Mouse (Mus musculus) hindlimb bud, embryonic 11.5 days (tissue): ENCODE data around the gene Fuca1.

Source experiments
- DNase-seq: peaks from one replicate; pipeline ENCODE4 v3.0.0-alpha.2; 2012; ENCODE audit warnings: low read depth, low spot score; ENCODE audit errors: extremely low spot score

The Fuca1 gene

DNA sequence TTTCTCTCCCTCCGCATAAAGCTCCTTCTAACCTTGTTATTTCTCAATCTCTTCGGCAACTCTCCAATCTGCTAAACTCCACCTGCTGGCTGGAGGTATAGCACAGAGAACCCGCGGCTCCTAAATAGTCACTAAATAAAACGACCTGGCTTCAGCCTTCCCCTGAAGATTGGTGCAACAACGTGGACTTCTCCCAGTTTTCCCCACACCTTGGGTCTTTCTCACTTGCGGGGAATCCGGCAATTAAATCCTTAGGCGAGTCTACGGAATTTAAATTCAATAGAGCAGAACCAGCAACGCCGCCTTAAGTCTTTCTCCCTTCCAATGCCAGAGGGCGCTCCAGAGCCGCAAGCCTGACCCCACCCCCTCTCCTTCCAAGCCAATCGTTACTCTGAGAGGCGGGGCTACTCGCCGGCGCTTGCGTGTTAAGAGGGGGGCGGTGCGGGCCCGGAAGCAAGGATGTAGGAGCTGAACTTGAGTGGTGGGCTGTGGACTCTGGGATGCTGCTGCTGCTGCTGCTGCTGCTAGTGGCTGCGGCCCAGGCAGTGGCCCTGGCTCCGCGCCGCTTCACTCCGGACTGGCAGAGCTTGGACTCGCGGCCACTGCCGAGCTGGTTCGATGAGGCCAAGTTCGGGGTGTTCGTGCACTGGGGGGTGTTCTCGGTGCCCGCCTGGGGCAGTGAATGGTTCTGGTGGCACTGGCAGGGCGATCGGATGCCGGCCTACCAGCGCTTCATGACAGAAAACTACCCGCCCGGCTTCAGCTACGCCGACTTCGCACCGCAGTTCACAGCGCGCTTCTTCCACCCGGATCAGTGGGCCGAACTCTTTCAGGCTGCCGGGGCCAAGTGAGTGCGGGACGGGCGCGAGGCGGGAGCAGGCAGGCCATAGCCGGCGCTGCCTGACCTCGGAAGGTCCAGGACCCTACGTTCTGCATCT, at the start of gene Fuca1:
Fuca1 (plus strand) TSS at position 432 of the 938 bp plus-strand sequence.
- DNase-seq: peak; percentile 83

GRCm38 (mm10) chr4:135872015-135872414, 48.5 kb upstream of the Fuca1 start:
- DNase-seq: no peak

DNA sequence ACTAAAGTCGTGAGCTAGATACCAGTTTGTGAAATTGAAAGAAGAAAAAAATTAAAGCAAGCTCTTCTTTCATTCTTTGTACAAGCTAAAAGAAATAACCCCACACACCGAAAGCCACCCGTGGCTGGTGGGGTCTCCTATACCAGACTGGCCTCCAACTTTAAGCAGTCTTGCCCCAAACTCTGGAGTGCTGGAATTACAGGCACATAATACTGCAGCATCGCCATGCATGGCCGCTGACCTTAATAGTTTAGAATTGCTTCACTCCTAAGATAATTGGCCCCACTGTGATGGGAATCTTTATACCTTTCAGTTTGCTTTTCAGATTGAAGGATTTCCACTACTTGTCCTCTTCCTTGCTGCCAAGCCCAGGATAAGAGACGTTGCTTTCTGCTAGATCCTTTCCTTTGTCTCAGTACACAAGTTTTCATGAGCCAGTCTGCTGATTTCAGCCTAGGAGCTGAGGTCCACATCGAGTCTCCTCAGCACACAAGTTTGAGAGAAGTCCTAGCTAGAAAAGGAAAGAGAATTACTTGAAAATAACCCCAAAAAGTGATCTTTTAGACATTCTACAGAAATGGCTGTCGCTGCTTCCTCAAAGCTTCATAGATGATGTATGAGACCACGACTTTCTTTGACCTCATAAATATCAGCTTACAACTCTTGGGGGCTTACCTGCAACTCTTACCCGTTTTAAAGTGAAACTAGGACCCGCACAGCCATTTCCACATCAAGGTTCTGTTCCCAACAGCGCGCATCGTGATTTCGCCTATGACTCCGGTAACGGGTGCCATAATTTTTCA, 47.7 kb upstream of the Fuca1 start:
- DNase-seq: no peak

DNA sequence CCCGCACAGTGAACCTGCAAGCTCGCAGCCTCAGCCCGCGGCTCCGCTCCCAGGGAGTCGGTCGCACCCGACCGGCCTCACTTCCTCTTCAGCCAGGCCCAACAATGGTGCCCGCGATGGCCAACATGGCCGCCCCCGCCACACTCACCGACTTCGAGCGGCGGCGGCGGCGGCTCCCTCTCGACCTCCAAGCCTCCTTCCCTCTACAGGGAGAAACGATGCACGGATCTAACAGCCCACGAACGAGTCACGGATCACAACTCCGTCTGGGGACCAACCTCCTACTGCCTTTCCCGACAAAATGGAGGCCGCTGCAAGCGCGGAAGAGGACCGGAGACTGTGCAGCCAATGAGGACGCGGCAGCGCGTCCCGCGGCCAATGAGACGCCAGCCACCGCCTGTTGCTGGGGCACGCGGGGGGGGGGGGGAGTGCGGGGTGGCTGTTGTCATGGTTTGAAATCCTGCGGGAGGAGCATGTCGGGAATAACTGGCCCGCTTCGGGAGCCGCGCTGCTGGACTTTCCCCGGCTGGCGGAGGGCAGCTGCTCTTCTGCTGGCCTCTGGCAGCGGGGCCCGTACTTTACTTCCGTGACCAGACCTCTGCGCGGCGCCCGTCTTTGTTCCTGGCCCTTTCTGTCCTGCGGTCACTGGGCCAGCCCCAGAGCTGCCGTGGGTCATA, 46.9 kb upstream of the Fuca1 start, which contains the start of gene Pnrc2:
Pnrc2 (minus strand) TSS at position 325 of the 677 bp plus-strand sequence.
- no peak for DNase-seq

DNA sequence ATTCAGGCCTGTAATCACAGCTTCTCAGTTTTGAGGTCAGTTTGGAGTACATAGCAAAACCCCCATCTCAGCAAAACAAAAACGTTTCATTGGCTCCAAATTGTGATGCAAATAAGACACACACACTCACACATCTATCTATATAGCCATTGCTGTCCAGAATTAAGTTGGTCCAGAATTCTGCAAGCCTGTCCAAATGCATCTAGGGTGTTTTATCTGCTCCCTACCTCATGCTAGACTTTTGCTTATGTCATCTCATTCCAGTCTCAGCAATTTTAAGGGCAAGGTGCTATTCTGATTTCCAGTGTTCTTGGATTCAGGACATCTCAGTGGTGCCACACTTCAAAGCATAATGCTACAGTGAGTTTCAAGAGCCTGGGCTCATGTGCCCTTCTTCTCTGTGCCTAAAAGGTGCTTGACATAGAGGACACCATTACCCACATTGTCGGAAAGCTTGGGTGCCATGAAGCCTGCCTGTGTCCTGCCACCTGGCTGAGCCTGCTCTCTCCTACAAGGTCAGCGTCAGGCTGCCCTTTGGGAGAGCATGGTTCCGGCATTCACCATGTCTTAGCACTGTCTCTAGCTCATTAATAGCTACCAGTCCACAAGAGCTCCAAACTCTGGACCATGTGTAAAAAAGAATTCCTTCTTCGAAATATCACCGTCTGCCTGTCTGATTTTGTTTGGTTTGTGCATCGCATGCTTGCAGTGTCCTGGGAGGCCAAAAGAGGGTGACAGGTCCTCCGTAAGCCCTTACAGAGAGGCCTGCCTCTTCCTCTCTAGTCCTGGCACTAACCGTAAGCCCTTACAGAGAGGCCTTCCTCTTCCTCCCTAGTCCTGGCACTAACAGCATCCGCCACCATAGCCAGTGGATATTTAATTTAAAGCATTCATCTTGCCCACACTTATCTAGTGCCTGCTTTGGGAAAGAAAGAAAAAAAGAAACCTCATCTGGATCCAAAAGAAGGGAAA, 45.7 kb upstream of the Fuca1 start:
- no peak for DNase-seq

DNA sequence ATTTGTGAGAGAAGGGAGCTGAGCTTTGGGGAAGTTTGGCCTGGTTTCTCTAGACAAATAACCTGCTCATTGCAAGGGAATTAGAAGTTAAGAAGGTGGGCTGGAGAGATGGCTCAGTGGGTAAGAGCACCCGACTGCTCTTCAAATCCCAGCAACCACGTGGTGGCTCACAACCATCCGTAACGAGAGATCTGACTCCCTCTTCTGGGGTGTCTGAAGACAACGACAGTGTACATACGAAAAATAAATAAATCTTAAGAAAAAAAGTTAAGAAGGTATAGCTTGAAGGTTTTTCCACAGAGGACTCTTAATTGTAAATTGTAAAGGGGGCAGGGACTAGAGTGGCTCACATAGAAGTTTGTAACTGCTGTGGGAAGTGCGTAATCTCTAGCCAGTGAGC, 45.0 kb upstream of the Fuca1 start:
- DNase-seq: no peak

DNA sequence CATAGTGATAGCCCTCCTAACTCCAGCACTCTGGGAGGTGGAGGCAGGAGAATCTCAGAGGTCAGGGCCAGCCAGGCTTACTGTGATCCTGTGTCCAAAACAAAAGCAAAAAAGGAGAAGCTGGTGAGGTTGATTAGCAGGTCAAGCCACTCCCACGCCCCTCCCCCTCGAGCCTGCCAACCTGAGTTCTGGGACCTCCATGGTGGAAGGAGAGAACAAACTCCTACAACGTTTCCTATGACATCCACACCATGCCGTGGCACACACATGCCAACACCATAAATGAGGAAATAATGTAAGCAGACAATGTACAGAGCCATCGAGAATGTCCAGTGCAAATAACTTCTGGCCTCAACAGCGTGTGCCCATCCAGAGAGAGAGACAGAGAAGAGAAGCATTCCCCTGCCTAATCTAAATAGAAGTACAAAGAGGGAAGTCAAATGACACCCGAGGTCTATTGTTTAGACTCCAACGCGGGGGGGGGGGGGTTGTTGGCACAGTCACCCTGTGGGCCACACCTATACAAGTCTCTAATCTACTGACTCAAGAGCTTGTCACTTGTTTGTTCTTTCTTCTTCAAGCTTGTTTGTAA, 44.4 kb upstream of the Fuca1 start:
- DNase-seq: no peak

DNA sequence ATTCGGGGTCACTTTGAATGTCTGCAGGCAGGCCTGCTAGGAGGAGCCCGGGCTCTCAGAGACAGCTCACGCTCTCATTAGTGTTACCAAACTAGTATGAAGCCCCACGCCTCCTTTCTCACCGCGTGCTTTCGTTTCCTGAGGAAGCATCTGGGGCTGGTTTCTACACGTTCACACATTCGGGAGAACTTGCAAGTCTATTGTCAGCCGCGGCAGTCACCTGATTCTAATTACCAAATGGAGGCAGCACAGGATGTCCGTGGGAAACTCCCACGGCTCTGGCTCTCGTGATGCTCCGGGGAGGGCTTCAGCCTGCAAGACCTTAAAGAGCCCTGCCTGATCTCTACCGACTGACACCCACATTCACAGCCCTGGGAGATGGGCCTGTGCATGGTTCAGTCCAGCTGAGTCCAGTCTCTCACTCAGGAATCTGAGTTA, 43.9 kb upstream of the Fuca1 start:
- DNase-seq: no peak

DNA sequence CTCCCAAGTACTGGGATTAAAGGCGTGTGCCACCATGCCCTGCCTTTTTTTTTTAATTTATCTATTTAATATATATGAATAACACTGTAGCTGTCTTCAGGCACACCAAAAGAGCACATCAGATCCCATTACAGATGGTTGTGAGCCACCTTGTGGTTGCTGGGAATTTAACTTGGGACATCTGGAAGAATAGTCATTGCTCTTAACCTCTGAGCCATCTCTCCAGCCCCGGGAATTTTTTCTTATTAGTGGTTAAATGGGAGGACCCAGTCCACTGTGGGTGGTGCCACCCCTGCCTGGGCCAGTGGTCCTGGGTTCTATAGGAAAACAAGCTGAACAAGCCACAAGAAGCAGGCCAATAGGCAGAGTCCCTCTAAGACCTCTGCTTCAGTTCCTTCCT, 42.8 kb upstream of the Fuca1 start:
- DNase-seq: no peak

- DNase-seq: no peak
These were observed 41.5 kb upstream of the Fuca1 start for GRCm38 (mm10) chr4:135879021-135879420.

DNA sequence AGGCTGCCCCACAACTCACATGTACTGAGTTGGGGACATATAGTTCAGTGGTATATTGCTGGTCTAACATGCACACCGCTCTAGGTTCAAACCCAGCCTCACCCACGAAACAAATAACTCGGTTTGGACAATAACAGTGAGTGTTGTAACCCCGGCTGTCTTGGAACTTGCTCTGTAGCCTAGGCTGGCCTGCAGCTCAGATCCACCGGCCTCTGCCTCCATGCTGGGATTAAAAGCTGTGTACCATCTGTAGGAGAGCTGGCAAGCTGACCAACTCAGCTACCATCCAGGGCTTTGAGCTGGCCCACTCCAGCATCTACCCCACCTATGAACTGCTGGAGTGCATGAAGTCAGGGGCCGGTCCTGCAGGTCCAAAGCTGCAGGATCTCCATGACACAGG, 40.5 kb upstream of the Fuca1 start:
- no peak for DNase-seq

DNA sequence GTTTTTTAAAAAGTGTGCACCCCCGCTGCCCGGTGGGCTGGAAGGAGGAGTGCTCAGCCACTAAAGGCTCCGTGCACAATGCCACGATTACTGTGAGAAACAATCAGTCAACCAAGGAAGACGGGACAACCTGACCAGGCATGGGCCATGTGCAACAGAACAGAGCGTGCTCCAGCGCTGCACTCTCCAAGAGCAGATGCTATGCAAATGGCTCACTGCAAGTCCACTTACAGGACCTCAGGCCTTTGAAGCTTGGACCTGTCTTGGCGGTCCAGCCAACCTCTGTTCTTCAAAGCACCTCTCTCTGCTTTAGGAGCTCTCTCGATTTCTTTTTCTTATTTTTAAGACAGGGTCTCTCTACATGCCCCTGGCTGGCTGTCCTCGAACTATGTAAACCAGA, 40.0 kb upstream of the Fuca1 start:
- DNase-seq: no peak

- no peak for DNase-seq
These were observed 38.5 kb upstream of the Fuca1 start for GRCm38 (mm10) chr4:135882023-135882422.

- DNase-seq: no peak
These were observed 37.1 kb upstream of the Fuca1 start for GRCm38 (mm10) chr4:135883401-135883851.

GRCm38 (mm10) chr4:135883881-135884516, 36.5 kb upstream of the Fuca1 start:
- DNase-seq: no peak

- no peak for DNase-seq
These were observed 36.0 kb upstream of the Fuca1 start for GRCm38 (mm10) chr4:135884531-135884930.

- DNase-seq: no peak
These were observed 34.9 kb upstream of the Fuca1 start for GRCm38 (mm10) chr4:135885676-135886075.

- no peak for DNase-seq
These were observed 34.4 kb upstream of the Fuca1 start for GRCm38 (mm10) chr4:135886184-135886583.

GRCm38 (mm10) chr4:135888448-135889057, 32.0 kb upstream of the Fuca1 start:
- no peak for DNase-seq
